Mouse (Mus musculus): ENCODE data around the gene Naa40. TPM values are rescaled to one million over a fixed set of nuclear protein-coding genes. Genes with fewer than 3 reads are reported as not detected.

The Naa40 gene
- polyA plus RNA-seq, 1 experiment = 15.8 TPM

- H3K4me3 ChIP-seq (replicated peaks) = peak overlapping the region; percentile 97
- TF ChIP-seq GATA1 (IDR thresholded peaks at IDR 0.05; ENCODE audit: borderline replicate concordance, low read length) (no peak), FLI1 (IDR thresholded peaks at IDR 0.05; ENCODE audit: low read length) (no peak)
Measured at GRCm38 (mm10) chr19:7266421-7266831, 25.4 kb upstream of the Naa40 start.

DNA sequence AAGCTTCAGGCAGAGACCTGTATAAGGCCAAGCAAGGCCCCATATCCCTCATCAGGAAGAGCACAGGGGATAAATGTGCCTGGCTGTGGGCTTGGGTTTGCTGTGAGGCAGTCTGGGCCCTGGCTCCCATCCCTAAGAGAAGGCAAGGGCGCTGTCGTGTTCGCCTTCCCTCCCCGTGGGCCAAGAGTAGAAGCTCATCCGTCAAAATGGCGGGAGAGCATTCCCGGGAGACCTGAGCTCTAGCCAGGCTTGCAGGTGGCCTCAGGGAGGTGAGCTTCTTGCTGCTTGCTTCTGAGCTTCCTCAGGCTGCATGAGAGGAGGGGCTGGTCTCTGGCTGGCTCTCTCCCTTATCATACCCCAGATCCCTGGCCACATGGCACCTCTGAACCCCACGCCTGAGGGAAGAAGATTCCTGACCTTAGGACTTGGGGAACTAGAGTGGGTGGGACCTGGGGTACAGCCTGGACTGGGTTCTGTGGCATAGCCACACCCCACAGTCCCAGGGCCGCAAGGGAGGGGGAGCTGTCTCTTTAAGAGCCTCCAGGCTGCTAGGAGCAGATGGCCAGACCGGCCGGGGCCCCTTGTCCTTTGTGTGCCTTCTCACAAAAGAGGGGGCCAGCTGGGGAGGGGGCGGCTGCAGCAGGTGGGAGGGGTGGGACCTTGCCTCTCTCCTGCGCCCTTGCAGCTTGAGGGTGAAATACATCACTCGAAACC lies 24.7 kb upstream of the Naa40 start:
- Histone ChIP-seq H3K27me3 (replicated peaks) (peaks cover 18% of the 10 kb centered on the region), H3K4me1 (peaks cover 78% of the 10 kb centered on the region), H3K4me3 (replicated peaks) (no peak overlapping the region), H3K9me3 (peaks cover 12% of the 10 kb centered on the region), H3K36me3 (replicated peaks; ENCODE audit: low read length) (peaks cover 9% of the 10 kb centered on the region)
- no peak for TF ChIP-seq GATA1 (IDR thresholded peaks at IDR 0.05; ENCODE audit: borderline replicate concordance, low read length)
- TF ChIP-seq FLI1 (IDR thresholded peaks at IDR 0.05; ENCODE audit: low read length) = no peak

More at GRCm38 (mm10) chr19:7266421-7266831, 25.4 kb upstream of the Naa40 start:
- Histone ChIP-seq H3K27me3 (replicated peaks) (peaks cover 18% of the 10 kb centered on the region), H3K36me3 (replicated peaks; ENCODE audit: low read length) (peaks cover 17% of the 10 kb centered on the region), H3K4me1 (peaks cover 86% of the 10 kb centered on the region), H3K9me3 (peaks cover 12% of the 10 kb centered on the region)

GRCm38 (mm10) chr19:7264766-7265331 lies 23.9 kb upstream of the Naa40 start:
- Histone ChIP-seq H3K27me3 (replicated peaks) (peaks cover 18% of the 10 kb centered on the region), H3K36me3 (replicated peaks; ENCODE audit: low read length) (peaks cover 2% of the 10 kb centered on the region), H3K9me3 (peaks cover 12% of the 10 kb centered on the region), H3K4me3 (replicated peaks) (no peak overlapping the region), H3K4me1 (peaks cover 71% of the 10 kb centered on the region)
- TF ChIP-seq GATA1 (IDR thresholded peaks at IDR 0.05; ENCODE audit: borderline replicate concordance, low read length) (no peak), FLI1 (IDR thresholded peaks at IDR 0.05; ENCODE audit: low read length) (no peak)

GRCm38 (mm10) chr19:7264088-7264765 lies 23.2 kb upstream of the Naa40 start:
- H3K36me3 ChIP-seq (replicated peaks; ENCODE audit: low read length) = no peaks in the 10 kb centered on the region
- H3K4me1 ChIP-seq = peaks cover 64% of the 10 kb centered on the region
- H3K4me3 ChIP-seq (replicated peaks) = no peak overlapping the region
- peaks cover 12% of the 10 kb centered on the region for H3K9me3 ChIP-seq
- no peak for TF ChIP-seq FLI1 (IDR thresholded peaks at IDR 0.05; ENCODE audit: low read length)
- no peak for TF ChIP-seq GATA1 (IDR thresholded peaks at IDR 0.05; ENCODE audit: borderline replicate concordance, low read length)
- H3K27me3 ChIP-seq (replicated peaks) = peaks cover 18% of the 10 kb centered on the region

DNA sequence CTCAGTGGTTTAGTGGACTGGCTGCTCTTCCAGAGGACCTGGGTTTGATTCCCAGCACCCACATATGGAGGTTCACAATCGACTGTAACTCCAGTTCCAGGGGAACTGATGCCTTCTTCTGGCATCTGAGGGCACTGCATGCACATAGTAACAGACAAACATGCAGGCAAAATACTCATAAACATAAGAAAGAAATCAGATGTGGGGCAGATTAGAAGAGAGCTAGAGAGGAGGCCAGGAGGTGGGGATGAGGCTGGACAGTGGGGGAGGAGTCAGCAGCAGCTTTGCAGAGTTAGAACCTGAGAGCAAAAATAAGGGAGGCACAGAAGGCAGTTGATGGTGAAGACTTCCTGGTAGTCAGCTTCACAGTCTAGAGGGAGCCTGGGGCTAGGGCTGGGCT lies 21.6 kb upstream of the Naa40 start:
- H3K4me1 ChIP-seq = peaks cover 49% of the 10 kb centered on the region
- H3K27me3 ChIP-seq (replicated peaks) = peaks cover 15% of the 10 kb centered on the region
- no peak for TF ChIP-seq FLI1 (IDR thresholded peaks at IDR 0.05; ENCODE audit: low read length)
- no peak for TF ChIP-seq GATA1 (IDR thresholded peaks at IDR 0.05; ENCODE audit: borderline replicate concordance, low read length)
- H3K9me3 ChIP-seq = peaks cover 9% of the 10 kb centered on the region
- no peak overlapping the region for H3K4me3 ChIP-seq (replicated peaks)
- H3K36me3 ChIP-seq (replicated peaks; ENCODE audit: low read length) = no peaks in the 10 kb centered on the region

DNA sequence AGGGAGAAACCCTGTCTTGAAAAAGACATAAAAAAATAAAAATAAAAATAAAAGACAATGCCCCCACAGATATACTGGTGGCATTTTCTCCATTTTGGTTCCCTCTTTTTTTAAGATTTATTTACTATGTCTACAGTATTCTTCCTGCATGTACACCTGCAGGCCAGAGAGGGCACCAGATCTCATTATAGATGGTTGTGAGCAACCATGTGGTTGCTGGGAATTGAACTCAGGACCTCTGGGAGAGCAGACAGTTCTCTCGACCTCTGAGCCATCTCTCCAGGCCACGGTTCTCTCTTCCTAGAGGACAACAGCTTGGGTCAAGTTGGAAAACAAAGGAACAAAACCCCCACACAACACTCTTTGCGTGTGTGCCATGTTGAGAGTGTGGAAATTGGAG lies 21.0 kb upstream of the Naa40 start:
- TF ChIP-seq FLI1 (IDR thresholded peaks at IDR 0.05; ENCODE audit: low read length) = no peak
- TF ChIP-seq GATA1 (IDR thresholded peaks at IDR 0.05; ENCODE audit: borderline replicate concordance, low read length) = no peak
- Histone ChIP-seq H3K27me3 (replicated peaks) (peaks cover 16% of the 10 kb centered on the region), H3K4me3 (replicated peaks) (no peak overlapping the region)

DNA sequence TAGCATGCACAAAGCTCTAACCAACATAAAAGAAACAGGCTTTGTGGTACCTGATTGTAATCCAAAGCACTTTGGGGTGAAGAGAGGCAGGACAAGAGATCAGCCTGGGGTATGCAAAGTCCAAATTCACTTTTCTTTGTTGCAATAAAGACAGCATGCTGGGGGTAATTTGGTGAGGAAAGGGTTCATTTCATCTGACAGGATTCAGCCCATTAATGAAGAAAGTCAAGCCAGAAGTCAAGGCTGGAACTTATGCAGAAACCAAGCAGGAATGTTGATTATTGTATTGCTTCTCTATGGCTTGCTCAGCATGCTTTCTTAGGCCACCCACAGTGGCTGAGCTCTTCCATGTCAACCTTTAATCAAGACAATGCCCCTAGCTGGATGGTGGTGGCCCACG lies 20.5 kb upstream of the Naa40 start:
- H3K4me1 ChIP-seq = peaks cover 37% of the 10 kb centered on the region
- H3K27me3 ChIP-seq (replicated peaks) = peaks cover 16% of the 10 kb centered on the region
- peaks cover 9% of the 10 kb centered on the region for H3K9me3 ChIP-seq
- TF ChIP-seq GATA1 (IDR thresholded peaks at IDR 0.05; ENCODE audit: borderline replicate concordance, low read length) = no peak
- TF ChIP-seq FLI1 (IDR thresholded peaks at IDR 0.05; ENCODE audit: low read length) = no peak
- H3K4me3 ChIP-seq (replicated peaks) = no peak overlapping the region
- no peaks in the 10 kb centered on the region for H3K36me3 ChIP-seq (replicated peaks; ENCODE audit: low read length)

More for the DNA sequence above, 21.0 kb upstream of the Naa40 start:
- Histone ChIP-seq H3K4me1 (peaks cover 42% of the 10 kb centered on the region), H3K9me3 (peaks cover 9% of the 10 kb centered on the region), H3K36me3 (replicated peaks; ENCODE audit: low read length) (no peaks in the 10 kb centered on the region)

DNA sequence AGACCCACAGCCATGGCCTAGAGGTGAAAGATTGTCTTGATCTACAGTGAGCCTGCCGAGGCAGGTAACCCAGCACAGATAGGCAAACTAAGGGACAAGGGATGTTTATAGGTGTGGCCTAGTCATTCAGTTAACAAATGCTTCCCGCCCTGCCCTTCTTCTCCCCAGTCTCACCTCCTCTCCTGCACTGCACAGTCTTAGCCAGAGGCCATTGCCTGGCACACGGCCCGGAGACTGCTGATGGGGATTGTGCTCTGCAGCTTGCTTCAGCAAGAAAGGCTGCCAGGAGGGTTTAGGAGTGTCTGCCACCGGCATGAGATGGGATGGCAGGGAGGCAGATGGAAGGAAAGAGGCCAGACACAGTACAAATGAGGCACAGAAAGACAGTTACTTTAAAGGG lies 16.9 kb upstream of the Naa40 start:
- no peak for TF ChIP-seq FLI1 (IDR thresholded peaks at IDR 0.05; ENCODE audit: low read length)
- no peak for TF ChIP-seq GATA1 (IDR thresholded peaks at IDR 0.05; ENCODE audit: borderline replicate concordance, low read length)
- H3K4me3 ChIP-seq (replicated peaks) = no peak overlapping the region
- peaks cover 12% of the 10 kb centered on the region for H3K9me3 ChIP-seq
- peaks cover 6% of the 10 kb centered on the region for H3K4me1 ChIP-seq
- H3K36me3 ChIP-seq (replicated peaks; ENCODE audit: low read length) = no peaks in the 10 kb centered on the region
- H3K27me3 ChIP-seq (replicated peaks) = peaks cover 13% of the 10 kb centered on the region

GRCm38 (mm10) chr19:7246021-7246420 lies 5.0 kb upstream of the Naa40 start:
- Histone ChIP-seq H3K36me3 (replicated peaks; ENCODE audit: low read length) (no peaks in the 10 kb centered on the region), H3K4me1 (peaks cover 24% of the 10 kb centered on the region), H3K27me3 (replicated peaks) (peaks cover 24% of the 10 kb centered on the region), H3K9me3 (no peaks in the 10 kb centered on the region), H3K4me3 (replicated peaks) (no peak overlapping the region)
- TF ChIP-seq GATA1 (IDR thresholded peaks at IDR 0.05; ENCODE audit: borderline replicate concordance, low read length) (no peak), FLI1 (IDR thresholded peaks at IDR 0.05; ENCODE audit: low read length) (no peak)

GRCm38 (mm10) chr19:7240291-7240690 lies 692 bp downstream of the Naa40 start:
- Histone ChIP-seq H3K4me1 (peaks cover 55% of the 10 kb centered on the region), H3K27me3 (replicated peaks) (peaks cover 23% of the 10 kb centered on the region), H3K36me3 (replicated peaks; ENCODE audit: low read length) (peaks cover 33% of the 10 kb centered on the region), H3K9me3 (no peaks in the 10 kb centered on the region), H3K4me3 (replicated peaks) (peak overlapping the region; percentile 99)
- no peak for TF ChIP-seq FLI1 (IDR thresholded peaks at IDR 0.05; ENCODE audit: low read length)
- no peak for TF ChIP-seq GATA1 (IDR thresholded peaks at IDR 0.05; ENCODE audit: borderline replicate concordance, low read length)
